Mouse (Mus musculus) embryonic stem cell, embryonic (primary cell): ENCODE results near the gene Adarb1.

Experiments used
- CTCF ChIA-PET, 4 experiments: fragments of 300-600 bp in 2 of 4; fragments of 350-600 bp in 2 of 4; sonication (Branson Sonifier 250); formaldehyde crosslinking; loops; one replicate each; lab custom pipeline; 2022; ENCODE audit warnings: inconsistent platforms in 2 of 4; lab: Charles Lee
- POLR2A ChIA-PET, 4 experiments: fragments of 300-600 bp in 2 of 4; fragments of 350-600 bp in 2 of 4; sonication (Branson Sonifier 250); formaldehyde crosslinking; loops; one replicate each; lab custom pipeline; 2022; ENCODE audit warnings: antibody characterized with exemption in 4 of 4, inconsistent platforms in 1 of 4; lab: Charles Lee

Adarb1 gene

GRCm38 (mm10) chr10:77305766-77306165 lies 112.3 kb downstream of the Adarb1 start:
- ChIA-PET POLR2A (interaction anchor here in 1 of 4 experiments (1.2 kb wide), 1 partner anchor 9 kb away, joined by 3 read pairs; no protein-coding TSS in a partner anchor), CTCF (interaction anchor here in 1 of 4 experiments (0.5 to 1.0 kb wide), 2 partner anchors 9 to 682 kb away, joined by 3 to 4 read pairs; partner anchors contain the start of gene Col6a2)

- POLR2A ChIA-PET: interaction anchor here in 2 of 4 experiments (0.6 to 0.8 kb wide), 2 partner anchors 9 to 380 kb away, joined by 3 to 5 read pairs; no protein-coding TSS in a partner anchor
- CTCF ChIA-PET: interaction anchor here in 2 of 4 experiments (0.6 to 1.0 kb wide), 4 partner anchors 9 to 170 kb away, joined by 4 to 8 read pairs (median 5); no protein-coding TSS in a partner anchor
Measured at GRCm38 (mm10) chr10:77304840-77305533, 113.1 kb downstream of the Adarb1 start.

DNA sequence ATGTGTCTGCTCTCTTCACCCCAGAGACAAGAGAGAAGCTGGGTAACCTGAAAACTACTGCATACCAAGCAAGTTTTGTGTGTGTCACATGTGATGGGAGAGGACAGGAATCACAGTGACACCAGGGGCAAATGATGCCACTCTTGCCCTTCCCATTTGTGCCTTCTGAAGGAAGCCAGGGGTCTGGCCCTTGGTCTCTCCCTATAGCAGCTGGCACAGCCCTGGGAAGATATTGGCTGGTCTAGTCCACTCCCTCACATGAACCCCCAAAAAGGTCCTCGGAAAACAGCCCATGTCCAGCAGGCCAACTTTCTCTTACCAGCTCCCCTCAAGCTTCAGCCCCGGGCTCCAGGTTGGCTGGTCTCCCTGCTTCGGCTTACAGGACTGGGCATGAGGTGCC lies 113.7 kb downstream of the Adarb1 start:
- CTCF ChIA-PET: interaction anchor here in 1 of 4 experiments (0.8 kb wide), 2 partner anchors 10 to 26 kb away, joined by 5 to 8 read pairs; no protein-coding TSS in a partner anchor
- POLR2A ChIA-PET: interaction anchor here in 2 of 4 experiments (0.6 to 0.8 kb wide), 2 partner anchors 10 to 380 kb away, joined by 3 to 5 read pairs; no protein-coding TSS in a partner anchor

DNA sequence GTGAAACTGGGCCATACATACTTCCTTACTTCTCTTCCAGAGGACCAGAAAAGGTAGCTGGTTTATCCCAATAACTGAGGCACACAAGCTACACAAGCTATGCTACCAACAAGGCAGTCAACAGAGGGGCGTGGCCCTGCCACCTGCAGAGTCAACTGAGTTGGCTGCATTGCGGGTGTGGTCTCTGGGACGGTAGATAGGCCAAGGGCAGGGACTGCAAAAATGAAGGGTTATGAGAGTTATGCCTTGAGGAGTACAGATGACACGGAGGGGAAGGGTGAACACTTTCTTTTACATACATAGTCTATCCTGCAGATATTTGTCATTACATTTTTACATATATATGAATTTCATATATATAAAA lies 117.2 kb downstream of the Adarb1 start:
- POLR2A ChIA-PET: interaction anchor here in 1 of 4 experiments (0.5 to 1.3 kb wide), 2 partner anchors 8 to 10 kb away, joined by 3 to 4 read pairs; no protein-coding TSS in a partner anchor
- CTCF ChIA-PET: no interaction called here

- POLR2A ChIA-PET: interaction anchor here in 1 of 4 experiments (0.5 to 1.3 kb wide), 2 partner anchors 9 to 10 kb away, joined by 3 to 4 read pairs; no protein-coding TSS in a partner anchor
- CTCF ChIA-PET: no interaction called here
Measured at GRCm38 (mm10) chr10:77300237-77300933, 117.7 kb downstream of the Adarb1 start.

- ChIA-PET CTCF (no interaction called here), POLR2A (interaction anchor here in 1 of 4 experiments (0.6 kb wide), 1 partner anchor 390 kb away, joined by 3 read pairs; no protein-coding TSS in a partner anchor)
Measured at GRCm38 (mm10) chr10:77299194-77299593, 118.9 kb downstream of the Adarb1 start.

GRCm38 (mm10) chr10:77298621-77299020 lies 119.4 kb downstream of the Adarb1 start:
- ChIA-PET POLR2A (no interaction called here), CTCF (no interaction called here)

GRCm38 (mm10) chr10:77294691-77295090 lies 123.4 kb downstream of the Adarb1 start:
- POLR2A ChIA-PET: no interaction called here

GRCm38 (mm10) chr10:77290624-77291366 lies 127.3 kb downstream of the Adarb1 start:
- POLR2A ChIA-PET: interaction anchor here in 2 of 4 experiments (0.6 to 1.9 kb wide), 2 partner anchors 9 to 103 kb away, joined by 4 to 5 read pairs; no protein-coding TSS in a partner anchor
- CTCF ChIA-PET: interaction anchor here in 3 of 4 experiments (0.7 to 2.0 kb wide), 7 partner anchors 9 to 208 kb away, joined by 3 to 9 read pairs (median 5); no protein-coding TSS in a partner anchor

More at GRCm38 (mm10) chr10:77294691-77295090, 123.4 kb downstream of the Adarb1 start:
- CTCF ChIA-PET: interaction anchor here in 2 of 4 experiments (0.5 to 1.3 kb wide), 2 partner anchors 10 to 164 kb away, joined by 3 to 5 read pairs; no protein-coding TSS in a partner anchor

- CTCF ChIA-PET: no interaction called here
- POLR2A ChIA-PET: interaction anchor here in 3 of 4 experiments (0.5 to 1.0 kb wide), 3 partner anchors 10 to 394 kb away, joined by 3 to 7 read pairs (median 4); no protein-coding TSS in a partner anchor
Measured at GRCm38 (mm10) chr10:77289559-77289958, 128.5 kb downstream of the Adarb1 start.

DNA sequence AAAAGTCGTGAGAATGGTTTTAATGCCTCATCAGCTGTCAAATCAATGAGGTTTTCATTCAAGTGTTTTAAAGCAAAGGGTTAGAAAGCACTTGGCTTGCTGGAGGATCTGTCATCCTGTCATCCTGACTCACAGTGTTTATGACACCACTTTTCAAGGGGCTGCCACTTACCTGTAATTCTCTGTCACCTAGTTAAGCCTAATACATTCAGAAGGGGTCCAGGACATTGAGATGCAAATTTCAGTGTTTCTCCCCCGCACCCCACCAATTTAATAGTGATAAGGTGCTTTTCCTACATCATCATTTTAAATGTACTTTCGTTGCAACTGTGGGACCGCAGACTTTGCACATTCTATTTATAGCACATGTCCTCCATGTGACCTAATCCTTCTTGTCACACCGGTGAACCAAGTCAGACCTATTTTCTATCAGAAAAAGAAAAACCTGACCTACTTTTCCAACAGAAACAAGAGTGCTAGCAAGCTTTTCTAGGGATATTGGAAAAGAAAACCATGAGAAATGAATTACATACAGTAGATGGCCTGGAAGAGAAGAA lies 129.4 kb downstream of the Adarb1 start:
- ChIA-PET CTCF (no interaction called here), POLR2A (interaction anchor here in 1 of 4 experiments (1.0 kb wide), 1 partner anchor 9 kb away, joined by 3 read pairs; no protein-coding TSS in a partner anchor)

DNA sequence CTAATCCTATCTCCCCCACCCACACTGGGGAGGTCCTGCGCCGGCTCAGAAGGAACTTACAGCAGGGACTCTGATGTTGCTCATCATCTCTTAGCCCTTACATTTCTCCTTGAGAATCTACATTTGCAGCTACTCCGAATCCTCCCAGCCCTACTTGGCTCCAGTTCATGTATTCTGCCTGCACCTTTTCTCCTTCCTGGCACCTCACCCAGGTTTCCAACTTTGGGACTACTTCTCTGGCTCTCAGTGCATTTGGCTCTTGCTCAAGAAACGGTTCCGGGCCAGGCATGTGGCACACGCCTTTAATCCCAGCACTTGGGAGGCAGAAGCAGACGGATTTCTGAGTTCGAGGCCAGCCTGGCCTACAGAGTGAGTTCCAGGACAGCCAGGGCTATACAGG lies 130.4 kb downstream of the Adarb1 start:
- ChIA-PET CTCF (interaction anchor here in 2 of 4 experiments (0.8 to 1.7 kb wide), 2 partner anchors 66 to 157 kb away, joined by 3 to 6 read pairs; no protein-coding TSS in a partner anchor), POLR2A (no interaction called here)

GRCm38 (mm10) chr10:77284832-77285231 lies 133.2 kb downstream of the Adarb1 start:
- CTCF ChIA-PET: interaction anchor here (0.6 to 2.7 kb wide), 5 partner anchors 15 to 232 kb away, joined by 3 to 13 read pairs (median 6); no protein-coding TSS in a partner anchor

GRCm38 (mm10) chr10:77282822-77283221 lies 135.2 kb downstream of the Adarb1 start:
- ChIA-PET POLR2A (interaction anchor here in 1 of 4 experiments (0.7 kb wide), 1 partner anchor 34 kb away, joined by 4 read pairs; no protein-coding TSS in a partner anchor), CTCF (interaction anchor here (0.6 to 2.2 kb wide), 28 partner anchors 9 to 284 kb away, joined by 3 to 26 read pairs (median 4); partner anchors contain the start of gene Pofut2 (in 2 of the 4))

More at GRCm38 (mm10) chr10:77284832-77285231, 133.2 kb downstream of the Adarb1 start:
- POLR2A ChIA-PET: interaction anchor here in 1 of 4 experiments (1.6 kb wide), 1 partner anchor 26 kb away, joined by 5 read pairs; the partner anchor contains the start of gene Pofut2

- ChIA-PET CTCF (interaction anchor here (0.5 to 2.2 kb wide), 49 partner anchors 9 to 1163 kb away, joined by 3 to 26 read pairs (median 3); partner anchors contain the start of genes Pofut2 (in 2 of the 4) and Pcnt (in 1 of the 4)), POLR2A (interaction anchor here in 1 of 4 experiments (0.7 to 1.2 kb wide), 3 partner anchors 15 to 35 kb away, joined by 3 to 4 read pairs (median 3); no protein-coding TSS in a partner anchor)
Measured at GRCm38 (mm10) chr10:77282085-77282484, 136.0 kb downstream of the Adarb1 start.

DNA sequence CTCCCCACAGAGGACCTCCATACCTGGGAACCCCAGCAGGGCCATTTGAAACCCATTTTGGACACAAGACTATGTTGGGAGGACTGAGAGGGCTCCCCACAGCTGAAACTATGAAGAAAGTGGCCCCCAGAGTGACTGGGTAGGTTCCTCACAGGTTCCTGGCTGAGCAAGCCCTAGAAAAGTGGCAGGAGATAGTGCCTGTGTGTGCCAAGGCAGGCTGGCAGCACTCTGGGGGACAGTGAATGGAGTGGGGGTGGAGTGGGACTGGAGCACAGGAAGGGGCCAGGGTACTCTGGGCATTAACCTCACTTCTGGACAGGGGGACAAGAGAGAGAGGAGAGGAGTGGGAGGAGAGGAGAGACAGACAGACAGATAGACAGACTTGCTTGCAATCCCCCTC lies 144.3 kb downstream of the Adarb1 start:
- CTCF ChIA-PET: interaction anchor here in 2 of 4 experiments (0.6 to 1.3 kb wide), 4 partner anchors 143 to 439 kb away, joined by 3 to 5 read pairs (median 3); no protein-coding TSS in a partner anchor

More for the DNA sequence above, 144.3 kb downstream of the Adarb1 start:
- POLR2A ChIA-PET: no interaction called here
